Comparison of ENCODE assay signal across 18 mouse cellular contexts in genomic region chr5:129052636-129053355, GRCm38 (mm10). TPM values are rescaled to one million over a fixed set of nuclear protein-coding genes. Genes with fewer than 3 reads are reported as not detected.
A peak's percentile ranks its signal among the peaks of the same experiment; 100 is the strongest.
DNase-seq lines count a peak whose midpoint lies in the region; ATAC-seq and TF ChIP-seq lines count a peak whose summit lies in the region.
"Had no signal": no experiment of that assay in that cellular context is flagged by ENCODE, and none has a peak within 500 bp of the region (broad histone marks: within the 10 kb centered on the region; RNA-seq: fewer than 3 reads in every experiment).

No protein-coding gene starts in this region.

- H3K9ac ChIP-seq in ES-Bruce4 (ENCODE audit: low read depth, poor library complexity, severe bottlenecking): no peak overlapping the region
- peak overlapping the region; percentile 43 for H3K9ac ChIP-seq in forebrain, postnatal 0 days
- 0 out of 2 replicates have a peak overlapping the region, but pooled peaks have one; percentile 41 for H3K9ac ChIP-seq in midbrain, embryonic 13.5 days (replicated peaks)
- H3K9ac ChIP-seq in liver, postnatal 0 days (replicated peaks): no peak overlapping the region
- H3K9ac ChIP-seq: embryonic facial prominence, embryonic 15.5 days; heart, embryonic 15.5 days; liver, embryonic 14.5 days had no signal

- no peak overlapping the region for H3K4me3 ChIP-seq in ES-Bruce4 (ENCODE audit: low read depth, low read length)
- no peak overlapping the region for H3K4me3 ChIP-seq in forebrain, postnatal 0 days (ENCODE audit: low read depth, low read length)
- H3K4me3 ChIP-seq in midbrain, embryonic 13.5 days (replicated peaks): no peak overlapping the region
- H3K4me3 ChIP-seq in liver, postnatal 0 days (ENCODE audit: low read depth, low read length): no peak overlapping the region
- H3K4me3 ChIP-seq: embryonic facial prominence, embryonic 15.5 days; heart, embryonic 15.5 days had no signal

- WGBS in forebrain, postnatal 0 days: 5% methylated on average over 20 of the region's 20 CpGs
- 8% methylated on average over 20 of the region's 20 CpGs for WGBS in midbrain, embryonic 13.5 days
- WGBS in liver, postnatal 0 days (ENCODE audit: insufficient replicate concordance): 39% methylated on average over 20 of the region's 20 CpGs

- peak; percentile 14 for DNase-seq in embryo, embryonic 9.5 days (ENCODE audit: extremely low spot score)
- peak; percentile 70 for DNase-seq in forebrain, postnatal 0 days
- no peak for DNase-seq in right cerebral cortex, postnatal 36 days (ENCODE audit: low spot score in 2 of 2)
- no peak for DNase-seq in liver, postnatal 0 days
- no peak for DNase-seq in cerebellum, postnatal 4 days (ENCODE audit: low spot score in 2 of 2)
- DNase-seq in heart, adult 9 months (ENCODE audit: low spot score in 2 of 2): no peak
- DNase-seq: B cell, adult 2 months; gastrocnemius, postnatal 25 days; kidney, postnatal 36 days; right cerebral cortex, postnatal 14 days; thymus, postnatal 36 days had no signal

- H3K36me3 ChIP-seq in ES-Bruce4 (ENCODE audit: control insufficient read depth, insufficient read depth, low read length, poor library complexity, severe bottlenecking): no peaks in the 10 kb centered on the region
- H3K36me3 ChIP-seq in forebrain, postnatal 0 days (ENCODE audit: insufficient read depth): no peaks in the 10 kb centered on the region
- H3K36me3 ChIP-seq in midbrain, embryonic 13.5 days: no peaks in the 10 kb centered on the region
- H3K36me3 ChIP-seq in liver, postnatal 0 days (replicated peaks; ENCODE audit: insufficient read depth, low read length): no peaks in the 10 kb centered on the region
- H3K36me3 ChIP-seq: embryonic facial prominence, embryonic 15.5 days; heart, embryonic 15.5 days had no signal

- peak overlapping the region; percentile 14 for H3K4me2 ChIP-seq in forebrain, postnatal 0 days (ENCODE audit: low read depth)
- peak overlapping the region; percentile 40 for H3K4me2 ChIP-seq in midbrain, embryonic 13.5 days (replicated peaks)
- no peak overlapping the region for H3K4me2 ChIP-seq in liver, postnatal 0 days (ENCODE audit: low read depth, low read length)
- H3K4me2 ChIP-seq: embryonic facial prominence, embryonic 15.5 days; heart, embryonic 15.5 days had no signal

- H3K4me1 ChIP-seq in ES-Bruce4 (ENCODE audit: control insufficient read depth, insufficient read depth, low read length): peaks cover 3% of the 10 kb centered on the region
- H3K4me1 ChIP-seq in forebrain, postnatal 0 days (ENCODE audit: insufficient read depth): peaks cover 16% of the 10 kb centered on the region
- H3K4me1 ChIP-seq in midbrain, embryonic 13.5 days (replicated peaks): peaks cover 30% of the 10 kb centered on the region
- no peaks in the 10 kb centered on the region for H3K4me1 ChIP-seq in liver, postnatal 0 days (ENCODE audit: insufficient read depth)
- H3K4me1 ChIP-seq: embryonic facial prominence, embryonic 15.5 days; heart, embryonic 15.5 days had no signal

- H3K27ac ChIP-seq in ES-Bruce4 (ENCODE audit: insufficient read depth, low read length): no peak overlapping the region
- H3K27ac ChIP-seq in forebrain, postnatal 0 days (ENCODE audit: low read depth, low read length): peak overlapping the region; percentile 76
- H3K27ac ChIP-seq in midbrain, embryonic 13.5 days: peak overlapping the region; percentile 86
- H3K27ac ChIP-seq in liver, postnatal 0 days (ENCODE audit: low read depth): no peak overlapping the region
- H3K27ac ChIP-seq: embryonic facial prominence, embryonic 15.5 days; heart, embryonic 15.5 days; liver, embryonic 14.5 days; macrophage had no signal

- no peak for TF ChIP-seq EP300 in ES-Bruce4 (IDR thresholded peaks at IDR 0.05; ENCODE audit: insufficient read depth, low read depth, low read length)
- TF ChIP-seq EP300 in liver, postnatal 0 days (IDR thresholded peaks at IDR 0.05; ENCODE audit: low read depth): no peak

- H3K27me3 ChIP-seq in ES-Bruce4 (ENCODE audit: control insufficient read depth, insufficient read depth, low read length, poor library complexity, severe bottlenecking): no peaks in the 10 kb centered on the region
- H3K27me3 ChIP-seq in forebrain, postnatal 0 days (ENCODE audit: insufficient read depth, low read length): no peaks in the 10 kb centered on the region
- no peaks in the 10 kb centered on the region for H3K27me3 ChIP-seq in midbrain, embryonic 13.5 days
- no peaks in the 10 kb centered on the region for H3K27me3 ChIP-seq in liver, postnatal 0 days (ENCODE audit: insufficient read depth, low read length)
- H3K27me3 ChIP-seq: embryonic facial prominence, embryonic 15.5 days had no signal

- TF ChIP-seq POLR2A in ES-Bruce4 (IDR thresholded peaks at IDR 0.05; ENCODE audit: insufficient read depth, low read length): no peak

- H3K9me3 ChIP-seq in ES-Bruce4 (replicated peaks; ENCODE audit: control insufficient read depth, insufficient read depth, low read length, poor library complexity, severe bottlenecking): no peaks in the 10 kb centered on the region
- no peaks in the 10 kb centered on the region for H3K9me3 ChIP-seq in forebrain, postnatal 0 days (ENCODE audit: low read length)
- no peaks in the 10 kb centered on the region for H3K9me3 ChIP-seq in midbrain, embryonic 13.5 days
- H3K9me3 ChIP-seq in liver, postnatal 0 days (ENCODE audit: low read length): no peaks in the 10 kb centered on the region
- H3K9me3 ChIP-seq: embryonic facial prominence, embryonic 15.5 days; heart, embryonic 15.5 days had no signal

- TF ChIP-seq CTCF in ES-Bruce4 (IDR thresholded peaks at IDR 0.05; ENCODE audit: low read depth, low read length): peak; percentile 1
- TF ChIP-seq CTCF in forebrain, postnatal 0 days (IDR thresholded peaks at IDR 0.05; ENCODE audit: low read depth): no peak
- no peak for TF ChIP-seq CTCF in liver, postnatal 0 days (IDR thresholded peaks at IDR 0.05; ENCODE audit: low read depth)

- peak; percentile 88 for ATAC-seq in forebrain, postnatal 0 days
- ATAC-seq in midbrain, embryonic 13.5 days: peak; percentile 91
- no peak for ATAC-seq in liver, postnatal 0 days
- ATAC-seq: intestine, postnatal 0 days had no signal

RNA-seq across cellular contexts. Expression of gene Ran, which starts 32.9 kb away (rescaled TPM):
- 669 and 685 TPM in 2 replicates for polyA plus RNA-seq in ES-Bruce4 (2011; ENCODE audit: insufficient read depth, insufficient read length, low read depth, missing spikeins)
- 258 and 312 TPM in 2 replicates for total RNA-seq in forebrain, postnatal 0 days (2014; rRNA removed)
- polyA plus RNA-seq in forebrain, postnatal 0 days (2015; fragmentation: Nextera tagmentation; extraction: Ambion mirVana): 330 and 336 TPM in 2 replicates
- 529 and 559 TPM in 2 replicates for polyA plus RNA-seq in midbrain, embryonic 13.5 days (2015; fragmentation: Nextera tagmentation; extraction: Ambion mirVana)
- 183 and 206 TPM in 2 replicates for polyA plus RNA-seq in liver, postnatal 0 days (2015; fragmentation: Nextera tagmentation; extraction: Ambion mirVana)

RNA-seq across cellular contexts. Expression of gene Adgrd1, which starts 43.8 kb away (rescaled TPM):
- not detected in 2 replicates for polyA plus RNA-seq in ES-Bruce4 (2011; ENCODE audit: insufficient read depth, insufficient read length, low read depth, missing spikeins)
- 0.46 and 1.0 TPM in 2 replicates for total RNA-seq in forebrain, postnatal 0 days (2014; rRNA removed)
- 0.19 and 0.22 TPM in 2 replicates for polyA plus RNA-seq in forebrain, postnatal 0 days (2015; fragmentation: Nextera tagmentation; extraction: Ambion mirVana)
- polyA plus RNA-seq in midbrain, embryonic 13.5 days (2015; fragmentation: Nextera tagmentation; extraction: Ambion mirVana): 0.12 and 0.15 TPM in 2 replicates
- polyA plus RNA-seq in liver, postnatal 0 days (2015; fragmentation: Nextera tagmentation; extraction: Ambion mirVana): 0.32 and 0.34 TPM in 2 replicates
- polyA plus RNA-seq: macrophage had no signal

RNA-seq across cellular contexts. Expression of gene Stx2, which starts 44.4 kb away (rescaled TPM):
- 19.8 and 25.9 TPM in 2 replicates for polyA plus RNA-seq in ES-Bruce4 (2011; ENCODE audit: insufficient read depth, insufficient read length, low read depth, missing spikeins)
- 17.4 and 18.5 TPM in 2 replicates for total RNA-seq in forebrain, postnatal 0 days (2014; rRNA removed)
- 9.4 and 12.5 TPM in 2 replicates for polyA plus RNA-seq in forebrain, postnatal 0 days (2015; fragmentation: Nextera tagmentation; extraction: Ambion mirVana)
- 15.5 and 17.0 TPM in 2 replicates for polyA plus RNA-seq in midbrain, embryonic 13.5 days (2015; fragmentation: Nextera tagmentation; extraction: Ambion mirVana)
- polyA plus RNA-seq in liver, postnatal 0 days (2015; fragmentation: Nextera tagmentation; extraction: Ambion mirVana): 30.9 and 35.6 TPM in 2 replicates

Comparison
In these comparisons a context has a peak if more than half of its experiments do, and no peak if none do; other contexts are left out.
1. H3K27ac ChIP-seq: peak in forebrain, postnatal 0 days (single experiment) and midbrain, embryonic 13.5 days (single experiment); none in ES-Bruce4 (single experiment) and liver, postnatal 0 days (single experiment).
2. H3K9ac ChIP-seq: peak in forebrain, postnatal 0 days (single experiment) and midbrain, embryonic 13.5 days (single experiment); none in ES-Bruce4 (single experiment) and liver, postnatal 0 days (single experiment).
3. DNase-seq: peak in embryo, embryonic 9.5 days (single experiment) and forebrain, postnatal 0 days (single experiment); none in right cerebral cortex, postnatal 36 days (0 of 2), liver, postnatal 0 days (single experiment), cerebellum, postnatal 4 days (0 of 2) and heart, adult 9 months (0 of 2).